8 mouse cellular contexts compared by ENCODE assay signal in the genomic region with DNA sequence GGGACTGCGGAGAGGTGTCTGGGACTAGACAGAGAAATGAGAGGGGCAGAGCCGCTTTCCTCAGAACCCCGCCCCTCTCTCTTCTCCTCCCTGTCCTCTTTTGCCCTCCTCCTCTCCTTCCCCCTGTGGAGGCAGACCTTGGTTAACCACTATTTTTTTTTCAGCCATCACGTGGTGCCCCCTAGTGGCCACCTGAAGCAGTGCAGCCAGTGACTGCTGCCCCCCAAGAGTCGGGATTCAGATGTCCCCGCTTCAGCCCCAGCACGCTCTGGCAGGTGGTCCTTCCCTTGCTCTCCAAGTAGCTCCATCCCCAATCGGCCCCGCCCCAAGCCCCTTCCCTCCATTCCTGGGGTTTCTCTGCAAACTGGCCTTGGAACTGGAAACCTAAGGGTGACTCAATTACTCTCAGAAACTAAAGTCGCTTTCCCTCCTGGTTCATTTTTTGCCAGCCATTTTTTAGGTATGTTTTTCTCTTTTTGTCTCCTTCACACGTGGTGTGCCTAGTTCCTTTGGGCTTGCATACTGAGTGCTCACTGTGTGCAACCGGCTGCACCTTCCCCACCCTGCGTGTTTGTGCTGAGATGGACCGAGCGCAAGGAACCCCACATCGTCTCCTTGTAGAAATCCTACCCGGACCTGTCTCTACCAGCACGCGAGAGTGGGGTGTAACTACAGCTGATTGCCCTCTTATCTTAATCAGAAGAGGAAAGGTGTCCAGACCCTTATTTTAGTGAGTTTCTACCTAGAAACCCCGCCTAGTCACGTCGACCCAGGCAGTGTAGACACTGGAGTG. TPM values are rescaled to one million over a fixed set of nuclear protein-coding genes. Genes with fewer than 3 reads are reported as not detected.
DNase-seq lines count a peak whose midpoint lies in the region; ATAC-seq lines count a peak whose summit lies in the region.

No protein-coding gene starts in this region.

- no peak overlapping the region for H3K9ac ChIP-seq in limb, embryonic 11.5 days (ENCODE audit: low read length)

- no peaks in the 10 kb centered on the region for H3K36me3 ChIP-seq in embryonic facial prominence, embryonic 10.5 days (replicated peaks)
- no peaks in the 10 kb centered on the region for H3K36me3 ChIP-seq in limb, embryonic 11.5 days (ENCODE audit: control insufficient read depth, insufficient read depth, low read length)

- no peak overlapping the region for H3K27ac ChIP-seq in embryonic facial prominence, embryonic 10.5 days (replicated peaks)
- no peak overlapping the region for H3K27ac ChIP-seq in limb, embryonic 11.5 days (replicated peaks; ENCODE audit: low read depth, low read length)

- DNase-seq in adrenal gland, postnatal 14 days = peak; percentile 63
- DNase-seq in adrenal gland, postnatal 4 days (ENCODE audit: low spot score in 2 of 2) = no peak
- peak; percentile 59 for DNase-seq in left cerebral cortex, postnatal 10 days (ENCODE audit: extremely low spot score in 1 of 2, low spot score in 2 of 2)
- DNase-seq in left cerebral cortex, adult 8-10 months (ENCODE audit: low spot score in 2 of 2) = no peak
- peak; percentile 62 for DNase-seq in embryonic facial prominence, embryonic 10.5 days (ENCODE audit: low spot score)
- DNase-seq in limb, embryonic 11.5 days (ENCODE audit: low spot score) = peak; percentile 64
- peak; percentile 63 for DNase-seq in right cerebral cortex, postnatal 4 days
- DNase-seq in kidney, adult 8-10 months = no peak

- ATAC-seq in limb, embryonic 11.5 days (ENCODE audit: insufficient number of reproducible peaks, low FRiP score, low TSS enrichment, low read depth) = no peak

- H3K4me3 ChIP-seq in embryonic facial prominence, embryonic 10.5 days = peak overlapping the region; percentile 15; the same call in 1 of the 2 replicates
- H3K4me3 ChIP-seq in limb, embryonic 11.5 days (ENCODE audit: low read depth, low read length) = no peak overlapping the region

- no peak overlapping the region for H3K4me2 ChIP-seq in limb, embryonic 11.5 days (ENCODE audit: low read depth, severe bottlenecking)

- intact Hi-C loops in left cerebral cortex, postnatal 10 days (cut with DNase I) = loop anchor here (5.0 kb wide), 1 partner anchor 82 kb away; no protein-coding TSS in a partner anchor

- peaks cover 83% of the 10 kb centered on the region for H3K27me3 ChIP-seq in embryonic facial prominence, embryonic 10.5 days (replicated peaks; ENCODE audit: low read depth, poor library complexity, severe bottlenecking)
- H3K27me3 ChIP-seq in limb, embryonic 11.5 days (ENCODE audit: control insufficient read depth, insufficient read depth, low read length) = peaks cover 31% of the 10 kb centered on the region

- H3K4me1 ChIP-seq in embryonic facial prominence, embryonic 10.5 days = peaks cover 35% of the 10 kb centered on the region
- H3K4me1 ChIP-seq in limb, embryonic 11.5 days (ENCODE audit: control insufficient read depth, insufficient read depth, low read length) = peaks cover 3% of the 10 kb centered on the region; the same call in 1 of the 2 replicates

- 8% methylated on average over 22 of the region's 22 CpGs for WGBS in embryonic facial prominence, embryonic 10.5 days
- WGBS in limb, embryonic 11.5 days = 10% methylated on average over 22 of the region's 22 CpGs

- no peaks in the 10 kb centered on the region for H3K9me3 ChIP-seq in embryonic facial prominence, embryonic 10.5 days
- H3K9me3 ChIP-seq in limb, embryonic 11.5 days (ENCODE audit: control insufficient read depth, low read length) = no peaks in the 10 kb centered on the region

RNA-seq across cellular contexts. Expression of a gene that starts 2.0 kb away (rescaled TPM):
- 1.6 and 2.4 TPM in 2 replicates for total RNA-seq in adrenal gland, postnatal 14 days (2021)
- 1 to 10 TPM; 6.5 to 8.5 TPM for total RNA-seq in adrenal gland, postnatal 4 days (2021)
- 100 to 1,000 TPM; 221 to 232 TPM for total RNA-seq in left cerebral cortex, postnatal 10 days (2021)
- 100 to 1,000 TPM; 122 to 129 (median 125) TPM for total RNA-seq in left cerebral cortex, adult 8-10 months (2022)
- polyA plus RNA-seq in embryonic facial prominence, embryonic 10.5 days (2016; fragmentation: Nextera tagmentation; extraction: Ambion mirVana) = 13.1 and 20.1 TPM in 2 replicates
- 2.6 and 3.8 TPM in 2 replicates for polyA plus RNA-seq in limb, embryonic 11.5 days (2014; fragmentation: Nextera tagmentation; extraction: Ambion mirVana)

Comparison
In these comparisons a context has a peak if more than half of its experiments do, and no peak if none do; other contexts are left out.
1. DNase-seq: peak in adrenal gland, postnatal 14 days (single experiment), left cerebral cortex, postnatal 10 days (2 of 2), embryonic facial prominence, embryonic 10.5 days (single experiment), limb, embryonic 11.5 days (single experiment) and right cerebral cortex, postnatal 4 days (single experiment); none in adrenal gland, postnatal 4 days (0 of 2), left cerebral cortex, adult 8-10 months (0 of 2) and kidney, adult 8-10 months (0 of 2).
2. RNA of a gene that starts 2.0 kb away (total RNA-seq): 221 to 232 TPM in left cerebral cortex, postnatal 10 days and 122 to 129 TPM in left cerebral cortex, adult 8-10 months; 6.5 to 8.5 TPM in adrenal gland, postnatal 4 days and 1.6 to 2.4 TPM in adrenal gland, postnatal 14 days; every median in the first group is over 10 times any median in the second.